Mouse (Mus musculus) heart, postnatal 0 days (tissue): ENCODE data around the gene Cnnm3. TPM values are rescaled to one million over a fixed set of nuclear protein-coding genes. Genes with fewer than 3 reads are reported as not detected.

Source experiments
- ATAC-seq: fragments of 200-750 bp; cut with Nextera tagmentation; 2 replicates; pipeline ENCODE4 v1.8.0; 2017; ENCODE audit warnings: low read depth, moderate number of reproducible peaks, moderate library complexity; ENCODE audit not compliant: insufficient read depth
- DNase-seq: peaks from one replicate; pipeline ENCODE4 v3.0.0-alpha.2; 2016; ENCODE audit warnings: low spot score
- H3K27ac ChIP-seq: fragments of 300-500 bp; sonication (generic); 2 replicates; pipeline ENCODE4 v1.5.1; 2014; ENCODE audit warnings: low read depth, mild to moderate bottlenecking
- H3K27me3 ChIP-seq: fragments of 300-500 bp; sonication (generic); 2 replicates; pipeline ENCODE4 v1.6.1; 2014; ENCODE audit warnings: low read length, mixed read lengths; ENCODE audit not compliant: control insufficient read depth, insufficient read depth
- H3K36me3 ChIP-seq: fragments of 300-500 bp; sonication (generic); replicated peaks from 2 replicates; pipeline ENCODE4 v1.6.1; 2014; ENCODE audit warnings: low read length, mixed read lengths; ENCODE audit not compliant: control insufficient read depth, insufficient read depth
- H3K4me1 ChIP-seq: fragments of 300-500 bp; sonication (generic); 2 replicates; pipeline ENCODE4 v1.6.1; 2014; ENCODE audit warnings: antibody characterized with exemption; ENCODE audit not compliant: control insufficient read depth, insufficient read depth
- H3K4me2 ChIP-seq: fragments of 300-500 bp; sonication (generic); 2 replicates; pipeline ENCODE4 v1.6.1; 2014; ENCODE audit warnings: low read depth, mild to moderate bottlenecking, low read length, moderate library complexity
- H3K4me3 ChIP-seq: fragments of 300-500 bp; sonication (generic); 2 replicates; pipeline ENCODE4 v1.5.1; 2014; ENCODE audit warnings: low read depth, low read length
- H3K9ac ChIP-seq: fragments of 300-500 bp; sonication (generic); replicated peaks from 2 replicates; pipeline ENCODE4 v1.6.1; 2014; ENCODE audit warnings: low read depth, low read length, mixed read lengths
- H3K9me3 ChIP-seq: fragments of 300-500 bp; sonication (generic); replicated peaks from 2 replicates; pipeline ENCODE4 v1.6.1; 2016; ENCODE audit warnings: low read length; ENCODE audit not compliant: control insufficient read depth
- CTCF ChIP-seq: IDR thresholded peaks from 2 replicates; pipeline ENCODE4 v1.5.1; 2016; ENCODE audit warnings: antibody characterized with exemption, control low read depth, low read depth
- EP300 ChIP-seq: IDR thresholded peaks from 2 replicates; pipeline ENCODE4 v1.6.1; 2016; ENCODE audit warnings: antibody characterized with exemption, low read depth
- WGBS: fragments of 180-500 bp; shearing (Covaris S2); extraction: QIAGEN DNeasy Blood & Tissue Kit; methylation state at CpG from one replicate; pipeline ENCODE4 v1.1.7; 2014; 5-methylcytosine and 5-hydroxymethylcytosine counted together
- polyA plus RNA-seq: library from polyadenylated mRNA; unstranded; fragments of >200 nt; fragmentation: Nextera tagmentation; extraction: Ambion mirVana; gene quantifications from 2 replicates; pipeline ENCODE4 v1.2.1, GENCODE M21; 2015
- total RNA-seq: library from RNA; depleted of rRNA; stranded (reverse); fragments of >200 nt; gene quantifications from 2 replicates; pipeline ENCODE4 v1.2.3, GENCODE M21; 2014; ENCODE audit warnings: low replicate concordance

Cnnm3 gene
- total and polyA plus RNA-seq, 2 experiments from 2014 or later = 2.0 to 21.4 TPM

- ATAC-seq (no peak), DNase-seq (no peak)
- Histone ChIP-seq H3K4me2 (no peak overlapping the region), H3K9me3 (no peaks in the 10 kb centered on the region), H3K27me3 (no peaks in the 10 kb centered on the region), H3K4me3 (no peak overlapping the region), H3K4me1 (peaks cover 28% of the 10 kb centered on the region), H3K9ac (no peak overlapping the region), H3K27ac (peak overlapping the region; percentile 52; the same call in 1 of the 2 replicates), H3K36me3 (no peaks in the 10 kb centered on the region)
- WGBS = 89% methylated on average over 5 of the region's 5 CpGs
- TF ChIP-seq EP300 (no peak), CTCF (no peak)
These were observed 58.7 kb downstream of the Cnnm3 start for GRCm38 (mm10) chr1:36570320-36570719.

- peak; percentile 63 for ATAC-seq
- WGBS = 33% methylated on average over 6 of the region's 6 CpGs
- Histone ChIP-seq H3K9me3 (no peaks in the 10 kb centered on the region), H3K36me3 (no peaks in the 10 kb centered on the region), H3K27ac (peak overlapping the region; percentile 43; the same call in 1 of the 2 replicates), H3K4me2 (no peak overlapping the region), H3K4me3 (no peak overlapping the region), H3K9ac (no peak overlapping the region), H3K4me1 (peaks cover 28% of the 10 kb centered on the region), H3K27me3 (no peaks in the 10 kb centered on the region)
- peak; percentile 27 for DNase-seq
- TF ChIP-seq EP300 = 0 out of 2 replicates have a peak, but pooled peaks have one; percentile 20
- no peak for TF ChIP-seq CTCF
These were observed 60.0 kb downstream of the Cnnm3 start for GRCm38 (mm10) chr1:36571627-36572026.

- no peaks in the 10 kb centered on the region for H3K27me3 ChIP-seq
- H3K4me2 ChIP-seq = no peak overlapping the region
- H3K27ac ChIP-seq = peak overlapping the region; percentile 43
- TF ChIP-seq CTCF = no peak
- TF ChIP-seq EP300 = no peak
- H3K36me3 ChIP-seq = no peaks in the 10 kb centered on the region
- no peak overlapping the region for H3K4me3 ChIP-seq
- H3K9me3 ChIP-seq = no peaks in the 10 kb centered on the region
- WGBS = 52% methylated on average over 2 of the region's 2 CpGs
- peaks cover 28% of the 10 kb centered on the region for H3K4me1 ChIP-seq
- DNase-seq (no peak), ATAC-seq (peak; percentile 4; the same call in 1 of the 2 replicates)
- no peak overlapping the region for H3K9ac ChIP-seq
These were observed 60.6 kb downstream of the Cnnm3 start for GRCm38 (mm10) chr1:36572140-36572700.

- peaks cover 28% of the 10 kb centered on the region for H3K4me1 ChIP-seq
- DNase-seq (no peak), ATAC-seq (peak; percentile 1; the same call in 1 of the 2 replicates)
- WGBS = 26% methylated on average over 1 of the region's 1 CpGs
- no peak overlapping the region for H3K4me3 ChIP-seq
- no peaks in the 10 kb centered on the region for H3K9me3 ChIP-seq
- H3K27me3 ChIP-seq = no peaks in the 10 kb centered on the region
- TF ChIP-seq EP300 = no peak
- H3K9ac ChIP-seq = no peak overlapping the region
- H3K4me2 ChIP-seq = no peak overlapping the region
- H3K27ac ChIP-seq = no peak overlapping the region
- H3K36me3 ChIP-seq = no peaks in the 10 kb centered on the region
These were observed 61.0 kb downstream of the Cnnm3 start for GRCm38 (mm10) chr1:36572709-36573108.

GRCm38 (mm10) chr1:36573524-36573923, 61.9 kb downstream of the Cnnm3 start:
- no peak for TF ChIP-seq CTCF
- no peak for TF ChIP-seq EP300
- Histone ChIP-seq H3K4me2 (no peak overlapping the region), H3K4me1 (peaks cover 28% of the 10 kb centered on the region), H3K9me3 (no peaks in the 10 kb centered on the region), H3K9ac (no peak overlapping the region), H3K27me3 (no peaks in the 10 kb centered on the region), H3K36me3 (no peaks in the 10 kb centered on the region), H3K27ac (no peak overlapping the region), H3K4me3 (no peak overlapping the region)
- WGBS = 73% methylated on average over 8 of the region's 8 CpGs
- DNase-seq (no peak), ATAC-seq (no peak)
